19 mouse cellular contexts compared by ENCODE assay signal in the genomic region with DNA sequence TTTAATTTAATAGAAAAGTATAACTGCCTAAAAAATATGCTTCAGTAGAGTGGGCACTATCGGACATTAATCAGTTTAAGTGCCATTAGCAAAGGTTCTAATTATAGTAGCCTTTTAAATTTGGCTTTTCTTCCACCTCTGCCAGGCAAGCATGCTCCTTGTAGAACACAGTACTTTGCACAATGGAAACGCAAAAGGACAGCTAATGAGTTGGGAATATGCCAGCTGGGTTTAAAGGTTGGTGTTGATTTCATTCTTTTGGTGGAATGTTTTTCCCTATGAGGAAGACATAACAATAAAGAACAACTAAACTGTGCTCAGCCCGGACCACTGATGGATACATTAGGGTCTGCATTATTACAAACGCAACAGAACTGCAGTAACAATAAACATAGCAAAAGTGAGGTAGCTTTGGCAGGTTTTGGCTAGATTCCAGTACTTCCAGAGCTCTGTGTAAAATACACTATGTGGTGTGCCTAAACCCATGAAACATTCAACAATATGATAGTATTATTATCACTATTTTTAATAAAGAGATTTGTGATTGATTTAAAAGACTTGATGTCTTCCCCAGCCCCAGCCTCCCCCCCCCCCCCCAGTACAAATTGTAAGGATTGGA. TPM values are rescaled to one million over a fixed set of nuclear protein-coding genes. Genes with fewer than 3 reads are reported as not detected.
A peak's percentile ranks its signal among the peaks of the same experiment; 100 is the strongest.
DNase-seq lines count a peak whose midpoint lies in the region; ATAC-seq lines count a peak whose summit lies in the region.
"Had no signal": no experiment of that assay in that cellular context is flagged by ENCODE, and none has a peak within 500 bp of the region (broad histone marks: within the 10 kb centered on the region; RNA-seq: fewer than 3 reads in every experiment).

No protein-coding gene starts in this region.

- DNase-seq in forebrain, embryonic 11.5 days (ENCODE audit: low spot score): no peak
- no peak for DNase-seq in heart, embryonic 10.5 days (ENCODE audit: low spot score)
- peak; percentile 29 to 63 for DNase-seq in kidney, postnatal 36 days
- DNase-seq in kidney, adult 18-20 months: no peak
- peak; percentile 68 for DNase-seq in MN1 (ENCODE audit: low spot score)
- no peak for DNase-seq in cerebellum, postnatal 10 days
- DNase-seq: adrenal gland, postnatal 10 days; cerebellum, adult 18-20 months; left cerebral cortex, postnatal 4 days; lung, postnatal 10 days; right cerebral cortex, postnatal 25 days; thymus, postnatal 14 days had no signal

- 0 out of 2 replicates have a peak, but pooled peaks cover 8% of the 10 kb centered on the region for H3K4me1 ChIP-seq in forebrain, embryonic 13.5 days
- H3K4me1 ChIP-seq in forebrain, embryonic 11.5 days (replicated peaks; ENCODE audit: control insufficient read depth, insufficient read depth, low read length): no peaks in the 10 kb centered on the region
- H3K4me1 ChIP-seq in heart, embryonic 16.5 days (ENCODE audit: control insufficient read depth, insufficient read depth, low read length): peaks cover 43% of the 10 kb centered on the region
- H3K4me1 ChIP-seq in heart, embryonic 10.5 days: peaks cover 32% of the 10 kb centered on the region

- H3K4me2 ChIP-seq in forebrain, embryonic 13.5 days: no peak overlapping the region
- H3K4me2 ChIP-seq in forebrain, embryonic 11.5 days (ENCODE audit: low read depth, low read length, severe bottlenecking): no peak overlapping the region
- no peak overlapping the region for H3K4me2 ChIP-seq in heart, embryonic 16.5 days (ENCODE audit: low read depth, low read length)
- H3K4me2 ChIP-seq: heart, embryonic 12.5 days; hindbrain, embryonic 14.5 days had no signal

- peak; percentile 52; the same call in 1 of the 2 replicates for ATAC-seq in forebrain, embryonic 13.5 days
- no peak for ATAC-seq in forebrain, embryonic 11.5 days (replicated peaks; ENCODE audit: low FRiP score)
- no peak for ATAC-seq in heart, embryonic 16.5 days (replicated peaks; ENCODE audit: extremely low read depth, insufficient read depth, low FRiP score)
- ATAC-seq: intestine, embryonic 16.5 days had no signal

- no peaks in the 10 kb centered on the region for H3K9me3 ChIP-seq in forebrain, embryonic 13.5 days (replicated peaks)
- H3K9me3 ChIP-seq in forebrain, embryonic 11.5 days (ENCODE audit: control insufficient read depth, low read length): no peaks in the 10 kb centered on the region
- no peaks in the 10 kb centered on the region for H3K9me3 ChIP-seq in heart, embryonic 16.5 days (replicated peaks; ENCODE audit: control insufficient read depth, low read length)
- no peaks in the 10 kb centered on the region for H3K9me3 ChIP-seq in heart, embryonic 10.5 days
- H3K9me3 ChIP-seq: heart, embryonic 12.5 days had no signal

- H3K4me3 ChIP-seq in forebrain, embryonic 13.5 days: no peak overlapping the region
- H3K4me3 ChIP-seq in forebrain, embryonic 11.5 days (ENCODE audit: low read depth, low read length): no peak overlapping the region
- no peak overlapping the region for H3K4me3 ChIP-seq in heart, embryonic 16.5 days (ENCODE audit: low read length)
- H3K4me3 ChIP-seq in heart, embryonic 10.5 days: no peak overlapping the region
- H3K4me3 ChIP-seq: heart, embryonic 12.5 days had no signal

- H3K9ac ChIP-seq in forebrain, embryonic 13.5 days: no peak overlapping the region
- H3K9ac ChIP-seq in forebrain, embryonic 11.5 days (ENCODE audit: low read length): no peak overlapping the region
- no peak overlapping the region for H3K9ac ChIP-seq in heart, embryonic 16.5 days (ENCODE audit: low read length)
- H3K9ac ChIP-seq: heart, embryonic 12.5 days; hindbrain, embryonic 14.5 days; liver, embryonic 14.5 days had no signal

- peaks cover 12% of the 10 kb centered on the region; the same call in 1 of the 2 replicates for H3K27me3 ChIP-seq in forebrain, embryonic 13.5 days
- no peaks in the 10 kb centered on the region for H3K27me3 ChIP-seq in forebrain, embryonic 11.5 days (ENCODE audit: control insufficient read depth, insufficient read depth, low read length)
- H3K27me3 ChIP-seq in heart, embryonic 16.5 days (ENCODE audit: control insufficient read depth, insufficient read depth, low read length): no peaks in the 10 kb centered on the region
- no peaks in the 10 kb centered on the region for H3K27me3 ChIP-seq in heart, embryonic 10.5 days (ENCODE audit: insufficient read depth, poor library complexity, severe bottlenecking)
- H3K27me3 ChIP-seq: CH12.LX; heart, embryonic 12.5 days had no signal

- WGBS in forebrain, embryonic 13.5 days: 26% methylated on average over 4 of the region's 4 CpGs
- 62% methylated on average over 4 of the region's 4 CpGs for WGBS in forebrain, embryonic 11.5 days
- 45% methylated on average over 4 of the region's 4 CpGs for WGBS in heart, embryonic 16.5 days
- 79% methylated on average over 4 of the region's 4 CpGs for WGBS in heart, embryonic 10.5 days

- H3K36me3 ChIP-seq in forebrain, embryonic 13.5 days (ENCODE audit: poor library complexity, severe bottlenecking): no peaks in the 10 kb centered on the region
- no peaks in the 10 kb centered on the region for H3K36me3 ChIP-seq in forebrain, embryonic 11.5 days (ENCODE audit: control insufficient read depth, insufficient read depth, low read length)
- H3K36me3 ChIP-seq in heart, embryonic 16.5 days (ENCODE audit: control insufficient read depth, insufficient read depth): no peaks in the 10 kb centered on the region
- no peaks in the 10 kb centered on the region for H3K36me3 ChIP-seq in heart, embryonic 10.5 days
- H3K36me3 ChIP-seq: heart, embryonic 12.5 days had no signal

- H3K27ac ChIP-seq in forebrain, embryonic 13.5 days: no peak overlapping the region
- H3K27ac ChIP-seq in forebrain, embryonic 11.5 days (ENCODE audit: low read depth, low read length): no peak overlapping the region
- H3K27ac ChIP-seq in heart, embryonic 16.5 days (ENCODE audit: low read length): peak overlapping the region; percentile 34; the same call in 1 of the 2 replicates
- H3K27ac ChIP-seq in heart, embryonic 10.5 days: no peak overlapping the region
- H3K27ac ChIP-seq: hindbrain, embryonic 14.5 days; liver, embryonic 14.5 days had no signal

RNA-seq across cellular contexts. Expression of gene Cavin2, which starts 16.2 kb away (rescaled TPM):
- 1.5 and 2.1 TPM in 2 replicates for polyA plus RNA-seq in forebrain, embryonic 13.5 days (2015; fragmentation: Nextera tagmentation; extraction: Ambion mirVana)
- 1.8 and 2.7 TPM in 2 replicates for polyA plus RNA-seq in forebrain, embryonic 11.5 days (2014; fragmentation: Nextera tagmentation; extraction: Ambion mirVana)
- polyA plus RNA-seq in heart, embryonic 16.5 days (2015; fragmentation: Nextera tagmentation; extraction: Ambion mirVana): 205 and 229 TPM in 2 replicates
- polyA plus RNA-seq in heart, embryonic 10.5 days (2016; fragmentation: Nextera tagmentation; extraction: Ambion mirVana): 53.5 and 88.3 TPM in 2 replicates

Comparison
In these comparisons a context has a peak if more than half of its experiments do, and no peak if none do; other contexts are left out.
1. DNase-seq: peak in kidney, postnatal 36 days (2 of 2) and MN1 (single experiment); none in forebrain, embryonic 11.5 days (single experiment), heart, embryonic 10.5 days (single experiment), kidney, adult 18-20 months (single experiment) and cerebellum, postnatal 10 days (0 of 2).
2. RNA of gene Cavin2, which starts 16.2 kb away (polyA plus RNA-seq): 205 to 229 TPM in heart, embryonic 16.5 days and 53.5 to 88.3 TPM in heart, embryonic 10.5 days; 1.5 to 2.1 TPM in forebrain, embryonic 13.5 days and 1.8 to 2.7 TPM in forebrain, embryonic 11.5 days; every median in the first group is over 10 times any median in the second.